Mouse (Mus musculus): ENCODE data around the gene Lpin2. TPM values are rescaled to one million over a fixed set of nuclear protein-coding genes. Genes with fewer than 3 reads are reported as not detected.
A peak's percentile ranks its signal among the peaks of the same experiment; 100 is the strongest.

Lpin2 gene
- total and polyA plus RNA-seq, 3 experiments: 22.4 to 32.1 TPM; not detected in 1

DNA sequence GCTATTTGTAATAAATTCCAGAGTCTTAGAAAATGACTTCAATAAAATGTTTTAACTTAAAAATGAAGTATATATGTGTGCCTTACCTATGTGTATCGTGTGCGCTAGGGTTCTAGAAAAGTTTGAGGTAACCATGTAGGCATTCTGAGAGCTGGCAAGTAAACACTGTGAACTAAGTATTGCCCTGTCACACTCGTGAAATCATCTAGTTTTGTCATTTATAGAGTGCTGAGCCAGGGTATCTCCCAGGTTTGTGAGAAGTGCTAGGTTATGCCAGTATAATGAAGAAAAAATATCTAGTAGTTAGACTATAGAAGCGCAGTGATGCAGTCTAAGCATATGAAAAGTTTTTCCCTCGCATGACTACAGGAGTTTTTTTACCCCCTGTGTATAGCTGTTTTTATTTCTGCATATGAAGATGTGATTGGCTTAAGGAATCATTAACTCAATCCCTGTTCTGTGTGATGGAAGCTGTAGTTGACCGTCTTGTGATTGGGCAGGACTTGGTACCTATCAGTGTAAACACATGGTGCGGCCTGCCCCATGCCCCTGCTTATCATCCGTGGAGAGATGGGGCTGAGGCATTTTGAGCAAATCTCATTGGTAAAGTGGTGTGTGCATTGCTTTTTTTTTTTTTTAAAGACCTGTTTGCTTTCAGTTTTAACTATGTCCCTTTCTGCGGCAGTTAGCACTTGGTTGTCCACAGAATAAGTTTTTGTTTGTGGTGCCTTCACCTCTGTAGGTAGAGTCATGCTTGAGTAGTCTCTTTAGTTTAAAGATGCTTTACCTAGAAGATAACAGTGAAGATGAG is 21.8 kb downstream of the Lpin2 start (continued):
- no peak for TF ChIP-seq CHD2 (IDR thresholded peaks at IDR 0.05; ENCODE audit: low read length)
- TF ChIP-seq JUND (IDR thresholded peaks at IDR 0.05; ENCODE audit: low read depth, low read length): no peak
- no peak for TF ChIP-seq NELFE (IDR thresholded peaks at IDR 0.05; ENCODE audit: low read depth, low read length)
- TF ChIP-seq ZC3H11A (IDR thresholded peaks at IDR 0.05; ENCODE audit: low read depth, low read length): no peak
- TF ChIP-seq NRF1 (IDR thresholded peaks at IDR 0.05; ENCODE audit: insufficient read depth, low read depth, low read length, poor library complexity, severe bottlenecking): no peak

DNA sequence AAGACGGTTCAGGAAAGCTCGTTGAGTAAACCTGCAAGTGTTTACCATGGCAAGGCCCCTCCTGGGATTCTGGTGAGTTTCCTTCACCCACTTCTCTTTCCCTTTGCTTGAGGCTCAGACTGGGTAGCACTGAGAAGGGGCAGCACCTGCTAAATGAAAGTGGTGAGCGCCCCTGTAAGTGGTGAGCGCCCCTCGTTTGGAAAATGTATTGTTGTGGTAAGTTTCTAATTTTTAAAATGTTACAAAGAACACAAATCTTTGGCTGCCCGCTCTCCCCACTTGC is 22.4 kb downstream of the Lpin2 start:
- Histone ChIP-seq H3K4me3 (ENCODE audit: control insufficient read depth in 1 of 2, insufficient read depth in 1 of 2, low read depth in 2 of 2, low read length in 2 of 2) (peak overlapping the region; percentile 41 to 45), H3K4me1 (ENCODE audit: control insufficient read depth in 1 of 2, insufficient read depth in 2 of 2, low read length in 2 of 2) (peaks cover 16 to 18% of the 10 kb centered on the region in 2 experiments), H3K9me3 (replicated peaks; ENCODE audit: insufficient read depth, low read length) (no peaks in the 10 kb centered on the region), H3K27ac (ENCODE audit: control insufficient read depth, low read depth, low read length) (peak overlapping the region; percentile 15), H3K79me2 (ENCODE audit: control insufficient read depth, insufficient read depth, low read length, poor library complexity) (peaks cover 44% of the 10 kb centered on the region), H3K9ac (ENCODE audit: control insufficient read depth, low read depth, low read length, poor library complexity, severe bottlenecking) (peak overlapping the region; percentile 31), H3K36me3 (ENCODE audit: control insufficient read depth in 1 of 2, insufficient read depth in 2 of 2, low read length in 2 of 2) (peaks cover 0 to 36% of the 10 kb centered on the region in 2 experiments; a peak in 2 of 4 replicates), H3K27me3 (ENCODE audit: control insufficient read depth in 1 of 2, insufficient read depth in 2 of 2, low read length in 2 of 2) (no peaks in the 10 kb centered on the region)
- no peak for DNase-seq (ENCODE audit: low read depth, low spot score)
- no peak for TF ChIP-seq E2F4 (IDR thresholded peaks at IDR 0.05; ENCODE audit: borderline replicate concordance, low read depth, low read length)
- TF ChIP-seq TCF12 (IDR thresholded peaks at IDR 0.05; ENCODE audit: low read depth, low read length): no peak
- no peak for TF ChIP-seq TBP (IDR thresholded peaks at IDR 0.05; ENCODE audit: low read depth, low read length)

DNA sequence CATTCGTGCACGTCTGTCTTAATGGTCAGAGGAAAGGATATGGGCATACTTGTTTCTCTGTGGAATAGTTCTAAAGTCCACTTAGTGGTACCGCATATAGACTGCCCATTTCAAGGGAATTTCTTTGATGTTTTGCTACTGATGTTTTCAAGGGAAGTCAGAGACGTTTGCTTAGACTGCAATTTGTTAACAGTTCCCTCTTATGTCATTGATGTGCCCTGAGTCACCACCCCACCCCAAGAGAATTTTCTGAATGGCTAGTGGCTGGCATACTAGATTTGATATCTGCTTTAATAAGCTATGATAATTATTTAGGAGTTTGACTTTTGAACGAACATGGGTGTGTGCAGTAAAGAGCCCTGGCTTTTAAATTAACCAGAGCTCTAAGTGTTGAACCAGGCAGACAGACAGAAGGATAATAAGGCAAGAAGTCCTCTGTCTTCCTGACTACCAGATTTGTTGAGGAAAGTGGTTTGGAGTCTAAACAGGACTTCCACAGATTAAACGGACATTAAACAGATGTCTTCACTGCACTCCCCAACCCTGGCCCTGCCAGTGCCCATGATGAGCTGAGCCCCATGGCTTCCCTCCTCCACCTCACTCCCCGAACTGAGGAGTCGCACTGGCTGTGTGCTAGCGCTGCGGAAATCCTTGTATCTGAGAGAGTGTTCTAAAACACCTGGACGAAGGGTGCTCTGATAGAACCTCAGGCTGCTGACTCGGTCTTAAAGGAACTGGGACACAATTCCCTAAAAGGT is 24.0 kb downstream of the Lpin2 start:
- H3K4me3 ChIP-seq (ENCODE audit: control insufficient read depth in 1 of 2, insufficient read depth in 1 of 2, low read depth in 2 of 2, low read length in 2 of 2): no peak overlapping the region
- no peak overlapping the region for H3K27ac ChIP-seq (ENCODE audit: control insufficient read depth, low read depth, low read length)
- peaks cover 24 to 29% of the 10 kb centered on the region in 2 experiments for H3K4me1 ChIP-seq (ENCODE audit: control insufficient read depth in 1 of 2, insufficient read depth in 2 of 2, low read length in 2 of 2)

More for the DNA sequence above, 24.0 kb downstream of the Lpin2 start:
- TF ChIP-seq NRF1 (IDR thresholded peaks at IDR 0.05; ENCODE audit: insufficient read depth, low read depth, low read length, poor library complexity, severe bottlenecking): no peak
- TF ChIP-seq EP300 (IDR thresholded peaks at IDR 0.05; ENCODE audit: low read depth in 1 of 2, low read length in 2 of 2): no peak
- TF ChIP-seq USF2 (IDR thresholded peaks at IDR 0.05; ENCODE audit: borderline replicate concordance in 1 of 2, insufficient read depth in 1 of 2, low read depth in 1 of 2, low read length in 2 of 2): no peak
- TF ChIP-seq RAD21 (IDR thresholded peaks at IDR 0.05; ENCODE audit: low read depth, low read length): no peak
- TF ChIP-seq GABPA (IDR thresholded peaks at IDR 0.05; ENCODE audit: low read depth, low read length): no peak
- TF ChIP-seq RCOR1 (IDR thresholded peaks at IDR 0.05; ENCODE audit: low read depth, low read length): no peak
- no peak for TF ChIP-seq ZNF384 (IDR thresholded peaks at IDR 0.05; ENCODE audit: low read depth, low read length)
- no peak for TF ChIP-seq MYB (IDR thresholded peaks at IDR 0.05; ENCODE audit: low read depth, low read length)
- no peak for TF ChIP-seq GATA1 (IDR thresholded peaks at IDR 0.05; ENCODE audit: low read depth, low read length)
- no peak for TF ChIP-seq POLR2AphosphoS2 (IDR thresholded peaks at IDR 0.05; ENCODE audit: low read length)
- TF ChIP-seq NELFE (IDR thresholded peaks at IDR 0.05; ENCODE audit: low read depth, low read length): no peak
- H3K9me3 ChIP-seq (replicated peaks; ENCODE audit: insufficient read depth, low read length): no peaks in the 10 kb centered on the region
- no peak overlapping the region for H3K9ac ChIP-seq (ENCODE audit: control insufficient read depth, low read depth, low read length, poor library complexity, severe bottlenecking)
- no peaks in the 10 kb centered on the region for H3K27me3 ChIP-seq (ENCODE audit: control insufficient read depth in 1 of 2, insufficient read depth in 2 of 2, low read length in 2 of 2)
- DNase-seq (ENCODE audit: low read depth, low spot score): no peak
- peaks cover 0 to 49% of the 10 kb centered on the region in 2 experiments; a peak in 2 of 4 replicates for H3K36me3 ChIP-seq (ENCODE audit: control insufficient read depth in 1 of 2, insufficient read depth in 2 of 2, low read length in 2 of 2)
- peaks cover 41% of the 10 kb centered on the region for H3K79me2 ChIP-seq (ENCODE audit: control insufficient read depth, insufficient read depth, low read length, poor library complexity)
